Mouse (Mus musculus): ENCODE measurements around the gene Snrnp200. TPM values are rescaled to one million over a fixed set of nuclear protein-coding genes. Genes with fewer than 3 reads are reported as not detected.

The Snrnp200 gene
- polyA plus RNA-seq, 1 experiment from 2014 or later: 50.5 TPM

DNA sequence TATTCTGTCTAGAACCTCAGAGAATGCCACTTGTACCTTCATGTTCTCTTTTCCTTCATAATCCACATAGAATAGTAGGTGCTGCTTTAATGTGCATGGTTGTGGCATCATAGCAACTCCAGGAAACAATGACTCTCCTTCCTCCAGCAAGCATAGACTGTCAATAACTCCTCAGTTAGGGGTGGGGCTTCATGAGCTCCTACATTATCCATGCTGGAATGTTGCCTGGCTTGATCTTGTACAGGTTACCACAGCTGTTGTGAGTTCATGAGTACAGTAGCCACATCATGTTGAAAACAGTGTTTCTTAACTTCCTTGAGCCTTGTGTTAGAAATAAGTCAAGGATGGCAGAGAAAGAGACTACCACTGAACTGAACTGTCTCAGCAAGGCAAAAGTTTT is 70.0 kb downstream of the Snrnp200 start:
- Histone ChIP-seq H3K9ac (ENCODE audit: low read depth, low read length) (no peak overlapping the region), H3K9me3 (replicated peaks; ENCODE audit: control insufficient read depth, low read length) (no peaks in the 10 kb centered on the region), H3K4me2 (no peak overlapping the region), H3K4me3 (ENCODE audit: low read depth, low read length) (no peak overlapping the region), H3K4me1 (ENCODE audit: control insufficient read depth, insufficient read depth, low read length) (peaks cover 8% of the 10 kb centered on the region), H3K36me3 (ENCODE audit: control insufficient read depth, insufficient read depth, low read length) (no peaks in the 10 kb centered on the region), H3K27me3 (ENCODE audit: control insufficient read depth, insufficient read depth, low read length) (no peaks in the 10 kb centered on the region), H3K27ac (ENCODE audit: low read depth, low read length) (no peak overlapping the region)
- no peak for ATAC-seq (replicated peaks; ENCODE audit: insufficient number of reproducible peaks, low FRiP score, low TSS enrichment)

Other genes with a start within 250 kb of the Snrnp200 start
- 7.9 and 9.3 TPM in 2 replicates for gene Ap4e1, start 199.7 kb upstream of the Snrnp200 start, polyA plus RNA-seq (2014; fragmentation: Nextera tagmentation; extraction: Ambion mirVana)
- 41.5 and 43.4 TPM in 2 replicates for gene Blvra, start 137.7 kb upstream of the Snrnp200 start, polyA plus RNA-seq (2014; fragmentation: Nextera tagmentation; extraction: Ambion mirVana)
- gene Ncaph, start 74.4 kb upstream of the Snrnp200 start, polyA plus RNA-seq (2014; fragmentation: Nextera tagmentation; extraction: Ambion mirVana): 62.6 and 65.2 TPM in 2 replicates
- 11.2 TPM in 2 replicates for gene Itpripl1, start 64.9 kb upstream of the Snrnp200 start, polyA plus RNA-seq (2014; fragmentation: Nextera tagmentation; extraction: Ambion mirVana)
- gene 1810024B03Rik, start 106 bp upstream of the Snrnp200 start, polyA plus RNA-seq (2014; fragmentation: Nextera tagmentation; extraction: Ambion mirVana): 1.5 and 1.8 TPM in 2 replicates
- gene Ciao1, start 39.4 kb downstream of the Snrnp200 start, polyA plus RNA-seq (2014; fragmentation: Nextera tagmentation; extraction: Ambion mirVana): 52.8 and 53.7 TPM in 2 replicates
- 13.7 and 18.6 TPM in 2 replicates for gene Tmem127, start 39.5 kb downstream of the Snrnp200 start, polyA plus RNA-seq (2014; fragmentation: Nextera tagmentation; extraction: Ambion mirVana)
- 101 and 103 TPM in 2 replicates for gene Stard7, start 61.8 kb downstream of the Snrnp200 start, polyA plus RNA-seq (2014; fragmentation: Nextera tagmentation; extraction: Ambion mirVana)
- gene Dusp2, start 127.8 kb downstream of the Snrnp200 start, polyA plus RNA-seq (2014; fragmentation: Nextera tagmentation; extraction: Ambion mirVana): 17.4 and 18.3 TPM in 2 replicates
- gene Astl, start 130.3 kb downstream of the Snrnp200 start, polyA plus RNA-seq (2014; fragmentation: Nextera tagmentation; extraction: Ambion mirVana): not detected in 2 replicates
- 10.2 and 12.0 TPM in 2 replicates for gene Adra2b, start 154.8 kb downstream of the Snrnp200 start, polyA plus RNA-seq (2014; fragmentation: Nextera tagmentation; extraction: Ambion mirVana)
- gene Gpat2, start 216.8 kb downstream of the Snrnp200 start, polyA plus RNA-seq (2014; fragmentation: Nextera tagmentation; extraction: Ambion mirVana): 0.30 and 0.34 TPM in 2 replicates
- gene Fahd2a, start 236.2 kb downstream of the Snrnp200 start, polyA plus RNA-seq (2014; fragmentation: Nextera tagmentation; extraction: Ambion mirVana): 30.3 and 30.6 TPM in 2 replicates

All from heart, embryonic 11.5 days (tissue).